Mouse (Mus musculus): ENCODE results near the gene Kdsr.

DNA sequence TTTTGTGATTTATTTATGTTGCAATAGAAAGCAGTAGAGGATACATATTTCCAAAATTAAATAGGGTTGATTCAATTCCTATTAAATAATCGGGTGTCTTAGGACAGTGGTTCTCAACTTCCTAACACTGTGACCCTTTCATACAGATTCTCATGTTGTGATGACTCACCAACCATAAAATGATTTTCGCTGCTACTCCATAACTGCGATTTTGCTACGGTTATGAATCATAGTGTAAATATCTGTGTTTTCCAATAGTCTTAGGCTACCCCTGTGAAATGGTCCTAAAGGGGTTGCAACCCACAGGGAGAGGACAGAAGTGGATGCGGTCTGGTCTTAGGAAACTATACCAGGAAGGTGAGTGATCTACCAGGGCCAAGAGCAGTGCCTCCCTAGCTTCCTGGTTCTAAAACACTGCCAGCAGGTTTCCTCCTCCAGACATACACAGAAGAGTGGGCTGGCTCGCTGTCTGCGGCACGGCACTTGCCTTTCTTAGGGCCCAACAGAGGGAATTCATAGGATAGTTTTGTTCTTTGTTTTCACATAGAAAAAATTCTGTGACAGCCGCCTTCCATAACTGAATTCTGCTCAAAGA, 58.9 kb downstream of the Kdsr start:
- TF ChIP-seq POLR2A (IDR thresholded peaks at IDR 0.05; ENCODE audit: insufficient read depth, low read length) = no peak
- no peak for TF ChIP-seq CTCF (IDR thresholded peaks at IDR 0.05; ENCODE audit: low read depth, low read length)
- TF ChIP-seq EP300 (IDR thresholded peaks at IDR 0.05; ENCODE audit: insufficient read depth, low read depth, low read length) = no peak

Data from ES-Bruce4 (cell line).